Comparison of ENCODE assay signal across 25 mouse cellular contexts in genomic region chr8:106509079-106509780, GRCm38 (mm10). TPM values are rescaled to one million over a fixed set of nuclear protein-coding genes. Genes with fewer than 3 reads are reported as not detected.
DNase-seq lines count a peak whose midpoint lies in the region; ATAC-seq and TF ChIP-seq lines count a peak whose summit lies in the region.
"Had no signal": no experiment of that assay in that cellular context is flagged by ENCODE, and none has a peak within 500 bp of the region (broad histone marks: within the 10 kb centered on the region; RNA-seq: fewer than 3 reads in every experiment).

No protein-coding gene starts in this region.

- no peak for ATAC-seq in heart, embryonic 12.5 days (ENCODE audit: insufficient number of reproducible peaks, low FRiP score)
- ATAC-seq in midbrain, postnatal 0 days (ENCODE audit: low FRiP score): no peak
- ATAC-seq in liver, postnatal 0 days: no peak
- ATAC-seq: forebrain, embryonic 13.5 days; forebrain, postnatal 0 days; intestine, embryonic 15.5 days had no signal

- peak; percentile 3 for DNase-seq in heart, postnatal 4 days
- DNase-seq in testis, postnatal 10 days (ENCODE audit: low spot score): peak; percentile 44
- no peak for DNase-seq in testis, postnatal 14 days (ENCODE audit: low spot score)
- DNase-seq in ZHBTc4 (ENCODE audit: low read depth, low spot score): peak; percentile 57
- DNase-seq in midbrain, postnatal 0 days (ENCODE audit: low spot score): no peak
- DNase-seq in liver, postnatal 0 days: no peak
- DNase-seq: adrenal gland, adult 2 months; adrenal gland, postnatal 36 days; cerebellum, adult 2 months; cerebellum, postnatal 10 days; forebrain, postnatal 0 days; gastrocnemius, postnatal 14 days; heart, postnatal 36 days had no signal

- H3K27me3 ChIP-seq in heart, embryonic 12.5 days (replicated peaks): 0 out of 2 replicates have a peak, but pooled peaks cover 6% of the 10 kb centered on the region
- peaks cover 33% of the 10 kb centered on the region for H3K27me3 ChIP-seq in midbrain, postnatal 0 days (ENCODE audit: insufficient read depth, low read length)
- peaks cover 70% of the 10 kb centered on the region for H3K27me3 ChIP-seq in liver, postnatal 0 days (ENCODE audit: insufficient read depth, low read length)
- H3K27me3 ChIP-seq: intestine, embryonic 15.5 days had no signal

- no peak for TF ChIP-seq EP300 in liver, postnatal 0 days (IDR thresholded peaks at IDR 0.05; ENCODE audit: low read depth)

- no peak overlapping the region for H3K4me2 ChIP-seq in heart, embryonic 12.5 days
- H3K4me2 ChIP-seq in midbrain, postnatal 0 days (ENCODE audit: low read depth, low read length, poor library complexity, severe bottlenecking): no peak overlapping the region
- no peak overlapping the region for H3K4me2 ChIP-seq in liver, postnatal 0 days (ENCODE audit: low read depth, low read length)

- WGBS in heart, embryonic 12.5 days: 70% methylated on average over 8 of the region's 8 CpGs
- 51% methylated on average over 8 of the region's 8 CpGs for WGBS in midbrain, postnatal 0 days
- 51% methylated on average over 8 of the region's 8 CpGs for WGBS in liver, postnatal 0 days (ENCODE audit: insufficient replicate concordance)

- no peak for TF ChIP-seq CTCF in midbrain, postnatal 0 days (IDR thresholded peaks at IDR 0.05)
- no peak for TF ChIP-seq CTCF in liver, postnatal 0 days (IDR thresholded peaks at IDR 0.05; ENCODE audit: low read depth)

- H3K9me3 ChIP-seq in heart, embryonic 12.5 days (replicated peaks): no peaks in the 10 kb centered on the region
- no peaks in the 10 kb centered on the region for H3K9me3 ChIP-seq in midbrain, postnatal 0 days (ENCODE audit: low read length)
- no peaks in the 10 kb centered on the region for H3K9me3 ChIP-seq in liver, postnatal 0 days (ENCODE audit: low read length)
- H3K9me3 ChIP-seq: embryonic facial prominence, embryonic 10.5 days; forebrain, embryonic 13.5 days; heart, embryonic 13.5 days; hindbrain, embryonic 13.5 days; intestine, embryonic 15.5 days had no signal

- no peak overlapping the region for H3K4me3 ChIP-seq in heart, embryonic 12.5 days
- H3K4me3 ChIP-seq in midbrain, postnatal 0 days (ENCODE audit: low read depth, low read length): no peak overlapping the region
- no peak overlapping the region for H3K4me3 ChIP-seq in liver, postnatal 0 days (ENCODE audit: low read depth, low read length)

- H3K36me3 ChIP-seq in heart, embryonic 12.5 days: no peaks in the 10 kb centered on the region
- H3K36me3 ChIP-seq in midbrain, postnatal 0 days (ENCODE audit: insufficient read depth, low read length): no peaks in the 10 kb centered on the region
- no peaks in the 10 kb centered on the region for H3K36me3 ChIP-seq in liver, postnatal 0 days (replicated peaks; ENCODE audit: insufficient read depth, low read length)
- H3K36me3 ChIP-seq: embryonic facial prominence, embryonic 10.5 days; hindbrain, embryonic 13.5 days; intestine, embryonic 15.5 days had no signal

- H3K27ac ChIP-seq in heart, embryonic 12.5 days (ENCODE audit: poor library complexity, severe bottlenecking): no peak overlapping the region
- H3K27ac ChIP-seq in midbrain, postnatal 0 days (ENCODE audit: low read depth, low read length): no peak overlapping the region
- no peak overlapping the region for H3K27ac ChIP-seq in liver, postnatal 0 days (ENCODE audit: low read depth)
- H3K27ac ChIP-seq: forebrain, embryonic 13.5 days; intestine, embryonic 15.5 days had no signal

- H3K9ac ChIP-seq in heart, embryonic 12.5 days: no peak overlapping the region
- no peak overlapping the region for H3K9ac ChIP-seq in midbrain, postnatal 0 days (replicated peaks; ENCODE audit: low read length, poor library complexity, severe bottlenecking)
- no peak overlapping the region for H3K9ac ChIP-seq in liver, postnatal 0 days (replicated peaks)
- H3K9ac ChIP-seq: forebrain, embryonic 13.5 days; forebrain, postnatal 0 days; hindbrain, embryonic 13.5 days had no signal

- H3K4me1 ChIP-seq in heart, embryonic 12.5 days (replicated peaks): peaks cover 48% of the 10 kb centered on the region
- H3K4me1 ChIP-seq in midbrain, postnatal 0 days (ENCODE audit: insufficient read depth, low read length): peaks cover 14% of the 10 kb centered on the region
- peaks cover 9% of the 10 kb centered on the region; the same call in 1 of the 2 replicates for H3K4me1 ChIP-seq in liver, postnatal 0 days (ENCODE audit: insufficient read depth)

RNA-seq across cellular contexts. Expression of gene Cdh3, which starts 1.5 kb away (rescaled TPM):
- 1 to 10 TPM; 8.1 to 9.0 TPM for total RNA-seq in heart, postnatal 4 days (2021)
- 39.9 and 41.0 TPM in 2 replicates for polyA plus RNA-seq in heart, embryonic 12.5 days (2016; fragmentation: Nextera tagmentation; extraction: Ambion mirVana)
- total RNA-seq in midbrain, postnatal 0 days (2014; rRNA removed): 1.3 and 4.3 TPM in 2 replicates
- 0.67 and 1.1 TPM in 2 replicates for polyA plus RNA-seq in midbrain, postnatal 0 days (2015; fragmentation: Nextera tagmentation; extraction: Ambion mirVana)
- 0.56 and 0.65 TPM in 2 replicates for polyA plus RNA-seq in liver, postnatal 0 days (2015; fragmentation: Nextera tagmentation; extraction: Ambion mirVana)
- total RNA-seq: CH12.LX; gastrocnemius, adult 18-20 months; MEL had no signal

RNA-seq across cellular contexts. Expression of gene 6030452D12Rik, which starts 8.9 kb away (rescaled TPM):
- not detected for total RNA-seq in heart, postnatal 4 days (2021)
- polyA plus RNA-seq in heart, embryonic 12.5 days (2016; fragmentation: Nextera tagmentation; extraction: Ambion mirVana): not detected in 2 replicates
- total RNA-seq in midbrain, postnatal 0 days (2014; rRNA removed): not detected in 2 replicates
- polyA plus RNA-seq in midbrain, postnatal 0 days (2015; fragmentation: Nextera tagmentation; extraction: Ambion mirVana): not detected in 2 replicates
- polyA plus RNA-seq in liver, postnatal 0 days (2015; fragmentation: Nextera tagmentation; extraction: Ambion mirVana): not detected in 2 replicates
- total RNA-seq: adrenal gland, adult 2 months; adrenal gland, postnatal 36 days; CH12.LX; forebrain, postnatal 0 days; gastrocnemius, adult 18-20 months; gastrocnemius, postnatal 14 days; heart, postnatal 36 days; MEL had no signal
- polyA plus RNA-seq: adrenal gland, adult 2 months; cerebellum, adult 2 months; embryonic facial prominence, embryonic 10.5 days; embryonic facial prominence, embryonic 14.5 days; forebrain, embryonic 13.5 days; forebrain, postnatal 0 days; gonadal fat pad, adult 2 months; heart, embryonic 13.5 days; heart, postnatal 0 days; hindbrain, embryonic 13.5 days; intestine, embryonic 15.5 days had no signal

Comparison
In these comparisons a context has a peak if more than half of its experiments do, and no peak if none do; other contexts are left out.
1. DNase-seq: peak in heart, postnatal 4 days (single experiment), testis, postnatal 10 days (single experiment) and ZHBTc4 (single experiment); none in testis, postnatal 14 days (single experiment), midbrain, postnatal 0 days (single experiment) and liver, postnatal 0 days (single experiment).
2. RNA of gene Cdh3, which starts 1.5 kb away (polyA plus RNA-seq): 39.9 to 41.0 TPM in heart, embryonic 12.5 days; 0.67 to 1.1 TPM in midbrain, postnatal 0 days and 0.56 to 0.65 TPM in liver, postnatal 0 days; every median in the first group is over 10 times any median in the second.